Mouse (Mus musculus) midbrain, embryonic 14.5 days (tissue): ENCODE results near the gene Rnf6. TPM values are rescaled to one million over a fixed set of nuclear protein-coding genes. Genes with fewer than 3 reads are reported as not detected.

ENCODE experiments used
- ATAC-seq: fragments of 200-750 bp; cut with Nextera tagmentation; 2 replicates; pipeline ENCODE4 v1.8.0; 2017; ENCODE audit warnings: moderate number of reproducible peaks, moderate library complexity; ENCODE audit not compliant: low FRiP score, low TSS enrichment
- DNase-seq: peaks from one replicate; pipeline ENCODE4 v3.0.0-alpha.2; 2015
- H3K27ac ChIP-seq: fragments of 300-500 bp; sonication (generic); replicated peaks from 2 replicates; pipeline ENCODE4 v1.5.1; 2014; ENCODE audit warnings: mild to moderate bottlenecking, low read depth, low read length, moderate library complexity
- H3K27me3 ChIP-seq: fragments of 300-500 bp; sonication (generic); 2 replicates; pipeline ENCODE4 v1.6.1; 2014; ENCODE audit warnings: low read length, control low read depth, mixed read lengths; ENCODE audit not compliant: control insufficient read depth, insufficient read depth
- H3K36me3 ChIP-seq: fragments of 300-500 bp; sonication (generic); 2 replicates; pipeline ENCODE4 v1.6.1; 2014; ENCODE audit warnings: low read length, control low read depth; ENCODE audit not compliant: control insufficient read depth, insufficient read depth
- H3K4me1 ChIP-seq: fragments of 300-500 bp; sonication (generic); 2 replicates; pipeline ENCODE4 v1.6.1; 2014; ENCODE audit warnings: mild to moderate bottlenecking, antibody characterized with exemption, low read length, control low read depth; ENCODE audit not compliant: control insufficient read depth, insufficient read depth
- H3K4me2 ChIP-seq: fragments of 300-500 bp; sonication (generic); 2 replicates; pipeline ENCODE4 v1.6.1; 2014; ENCODE audit warnings: mild to moderate bottlenecking, low read length, moderate library complexity
- H3K4me3 ChIP-seq: fragments of 300-500 bp; sonication (generic); replicated peaks from 2 replicates; pipeline ENCODE4 v1.5.1; 2014; ENCODE audit warnings: low read depth, low read length
- H3K9ac ChIP-seq: fragments of 300-500 bp; sonication (generic); replicated peaks from 2 replicates; pipeline ENCODE4 v1.6.1; 2014; ENCODE audit warnings: mild to moderate bottlenecking, low read length, moderate library complexity
- H3K9me3 ChIP-seq: fragments of 300-500 bp; sonication (generic); 2 replicates; pipeline ENCODE4 v1.6.1; 2016; ENCODE audit warnings: low read length, control low read depth, mixed read lengths; ENCODE audit not compliant: control insufficient read depth
- WGBS: fragments of 180-500 bp; shearing (Covaris S2); extraction: QIAGEN DNeasy Blood & Tissue Kit; methylation state at CpG from one replicate; pipeline ENCODE4 v1.1.7; 2014; 5-methylcytosine and 5-hydroxymethylcytosine counted together
- polyA plus RNA-seq: library from polyadenylated mRNA; unstranded; fragments of >200 nt; fragmentation: Nextera tagmentation; extraction: Ambion mirVana; gene quantifications from 2 replicates; pipeline ENCODE4 v1.2.1, GENCODE M21; 2014

Rnf6 gene
- polyA plus RNA-seq = 18.8 and 24.4 TPM in 2 replicates

DNA sequence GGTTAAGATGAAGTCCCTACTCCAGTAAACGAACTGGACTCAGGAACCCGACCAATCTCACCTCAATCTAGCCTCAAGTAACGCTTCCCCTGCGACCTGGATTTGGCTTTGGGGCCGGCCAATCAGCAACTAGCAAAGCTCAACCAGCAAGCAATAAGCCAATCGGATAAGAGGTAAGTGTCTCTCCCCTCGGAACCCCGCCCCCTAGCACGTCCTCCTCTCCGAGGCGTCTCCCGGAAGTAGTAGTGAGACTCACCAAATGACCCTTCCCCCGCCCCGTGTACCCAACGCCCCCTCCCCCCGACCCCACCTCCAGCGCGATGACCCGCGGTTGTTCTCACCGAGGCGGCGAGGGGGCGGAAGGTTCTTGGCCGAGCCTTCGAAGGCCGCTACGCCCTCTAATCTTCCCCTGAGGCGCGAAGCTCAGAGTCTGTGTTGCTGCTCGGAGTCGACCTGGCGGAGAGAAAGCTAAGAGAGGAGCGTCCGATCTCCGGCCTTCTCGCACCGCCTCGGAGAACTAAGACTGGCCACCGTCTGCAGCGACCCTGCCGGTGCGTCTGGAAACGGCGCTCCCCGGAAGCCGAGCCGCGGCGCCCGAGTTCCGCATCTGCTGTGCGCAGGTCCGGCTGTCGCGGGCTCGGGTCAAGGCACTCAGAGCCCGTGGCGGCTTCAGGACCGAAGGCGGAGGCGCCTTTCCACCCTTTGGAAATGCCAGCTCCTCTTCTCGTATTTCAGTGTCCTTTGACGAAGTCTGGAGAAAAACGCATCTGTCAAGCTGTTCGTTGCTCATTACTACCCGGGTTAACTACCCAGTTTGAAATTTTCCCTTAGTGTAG is at the start of gene Rnf6:
TSS of gene Rnf6 (minus strand) at position 677 of the 836 bp plus-strand sequence.
- Histone ChIP-seq H3K27ac (peak within 1 kb of the TSS; percentile 91), H3K9me3 (no peaks in the 10 kb centered on the region), H3K4me3 (peak within 1 kb of the TSS; percentile 52), H3K4me1 (peaks cover 8% of the 10 kb centered on the region), H3K27me3 (no peaks in the 10 kb centered on the region), H3K9ac (peak within 1 kb of the TSS; percentile 62), H3K4me2 (peak within 1 kb of the TSS; percentile 66), H3K36me3 (peaks cover 32% of the 10 kb centered on the region)
- ATAC-seq (peak; percentile 99), DNase-seq (peak; percentile 97)
- WGBS = under 1% methylated on average over 67 of the region's 67 CpGs

GRCm38 (mm10) chr5:146270593-146270992 is 49.2 kb upstream of the Rnf6 start:
- DNase-seq = no peak
- ATAC-seq = no peak
- H3K27me3 ChIP-seq = no peaks in the 10 kb centered on the region
- no peak overlapping the region for H3K4me2 ChIP-seq
- H3K9ac ChIP-seq = no peak overlapping the region
- peaks cover 18% of the 10 kb centered on the region for H3K36me3 ChIP-seq
- 87% methylated on average over 9 of the region's 9 CpGs for WGBS
- no peak overlapping the region for H3K27ac ChIP-seq
- no peak overlapping the region for H3K4me3 ChIP-seq
- H3K4me1 ChIP-seq = no peaks in the 10 kb centered on the region
- no peaks in the 10 kb centered on the region for H3K9me3 ChIP-seq

GRCm38 (mm10) chr5:146267776-146268175 is 46.4 kb upstream of the Rnf6 start:
- ATAC-seq = no peak

DNA sequence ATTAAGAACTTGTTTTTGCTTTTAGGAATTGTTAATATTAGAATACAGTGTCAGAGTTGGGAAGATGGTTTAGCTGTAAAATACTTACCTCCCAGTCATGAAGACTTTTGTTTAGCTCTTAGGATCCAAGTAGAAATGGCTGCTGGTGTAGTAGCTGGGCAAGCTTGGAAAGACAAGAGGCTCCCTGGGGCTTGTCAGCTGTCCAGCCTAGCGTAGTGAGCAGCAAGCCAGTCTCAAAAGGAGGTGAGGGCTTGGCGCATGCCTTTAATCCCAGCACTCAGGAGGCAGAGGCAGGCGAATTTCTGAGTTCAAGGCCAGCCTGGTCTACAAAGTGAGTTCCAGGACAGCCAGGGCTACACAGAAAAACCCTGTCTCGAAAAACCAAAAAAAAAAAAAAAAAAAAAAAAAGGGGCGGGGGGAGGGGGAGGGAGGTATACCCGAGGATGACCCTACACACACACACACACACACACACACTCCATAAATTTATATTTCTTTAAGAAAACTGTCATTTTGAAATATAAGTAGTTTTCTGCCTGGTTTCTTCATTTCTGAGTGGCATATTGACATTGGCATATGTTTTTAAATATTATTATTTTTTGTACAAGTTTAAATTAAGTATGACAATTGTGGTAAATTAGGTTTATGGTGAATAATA is 44.7 kb upstream of the Rnf6 start:
- Histone ChIP-seq H3K9me3 (no peaks in the 10 kb centered on the region), H3K4me3 (no peak overlapping the region), H3K4me1 (no peaks in the 10 kb centered on the region), H3K4me2 (no peak overlapping the region), H3K27me3 (no peaks in the 10 kb centered on the region), H3K27ac (no peak overlapping the region), H3K9ac (no peak overlapping the region), H3K36me3 (peaks cover 6% of the 10 kb centered on the region; the same call in 1 of the 2 replicates)
- ATAC-seq (no peak), DNase-seq (no peak)
- 79% methylated on average over 6 of the region's 6 CpGs for WGBS

More at GRCm38 (mm10) chr5:146267776-146268175, 46.4 kb upstream of the Rnf6 start:
- Histone ChIP-seq H3K36me3 (peaks cover 11% of the 10 kb centered on the region), H3K4me1 (no peaks in the 10 kb centered on the region), H3K4me2 (no peak overlapping the region), H3K9ac (no peak overlapping the region), H3K9me3 (no peaks in the 10 kb centered on the region), H3K4me3 (no peak overlapping the region), H3K27me3 (no peaks in the 10 kb centered on the region), H3K27ac (no peak overlapping the region)
- 92% methylated on average over 7 of the region's 7 CpGs for WGBS
- DNase-seq = no peak

GRCm38 (mm10) chr5:146260003-146260402 is 38.6 kb upstream of the Rnf6 start:
- WGBS = 47% methylated on average over 9 of the region's 9 CpGs
- H3K27ac ChIP-seq = no peak overlapping the region
- H3K4me1 ChIP-seq = no peaks in the 10 kb centered on the region
- ATAC-seq (no peak), DNase-seq (no peak)
- H3K27me3 ChIP-seq = no peaks in the 10 kb centered on the region
- peaks cover 2% of the 10 kb centered on the region; the same call in 1 of the 2 replicates for H3K36me3 ChIP-seq
- H3K4me2 ChIP-seq = no peak overlapping the region
- no peak overlapping the region for H3K4me3 ChIP-seq
- H3K9me3 ChIP-seq = no peaks in the 10 kb centered on the region
- H3K9ac ChIP-seq = no peak overlapping the region

- no peak overlapping the region for H3K27ac ChIP-seq
- H3K27me3 ChIP-seq = no peaks in the 10 kb centered on the region
- H3K4me2 ChIP-seq = no peak overlapping the region
- ATAC-seq (no peak), DNase-seq (no peak)
- no peak overlapping the region for H3K9ac ChIP-seq
- H3K4me3 ChIP-seq = no peak overlapping the region
- no peaks in the 10 kb centered on the region for H3K9me3 ChIP-seq
- 88% methylated on average over 5 of the region's 5 CpGs for WGBS
- H3K4me1 ChIP-seq = no peaks in the 10 kb centered on the region
- no peaks in the 10 kb centered on the region for H3K36me3 ChIP-seq
These were observed 32.3 kb upstream of the Rnf6 start for GRCm38 (mm10) chr5:146253644-146254043.

- Histone ChIP-seq H3K4me1 (no peaks in the 10 kb centered on the region), H3K27me3 (no peaks in the 10 kb centered on the region), H3K4me3 (no peak overlapping the region), H3K27ac (no peak overlapping the region), H3K9ac (no peak overlapping the region), H3K36me3 (no peaks in the 10 kb centered on the region), H3K4me2 (no peak overlapping the region), H3K9me3 (no peaks in the 10 kb centered on the region)
- DNase-seq (no peak), ATAC-seq (no peak)
- WGBS = 93% methylated on average over 5 of the region's 5 CpGs
These were observed 30.5 kb upstream of the Rnf6 start for GRCm38 (mm10) chr5:146251663-146252429.

DNA sequence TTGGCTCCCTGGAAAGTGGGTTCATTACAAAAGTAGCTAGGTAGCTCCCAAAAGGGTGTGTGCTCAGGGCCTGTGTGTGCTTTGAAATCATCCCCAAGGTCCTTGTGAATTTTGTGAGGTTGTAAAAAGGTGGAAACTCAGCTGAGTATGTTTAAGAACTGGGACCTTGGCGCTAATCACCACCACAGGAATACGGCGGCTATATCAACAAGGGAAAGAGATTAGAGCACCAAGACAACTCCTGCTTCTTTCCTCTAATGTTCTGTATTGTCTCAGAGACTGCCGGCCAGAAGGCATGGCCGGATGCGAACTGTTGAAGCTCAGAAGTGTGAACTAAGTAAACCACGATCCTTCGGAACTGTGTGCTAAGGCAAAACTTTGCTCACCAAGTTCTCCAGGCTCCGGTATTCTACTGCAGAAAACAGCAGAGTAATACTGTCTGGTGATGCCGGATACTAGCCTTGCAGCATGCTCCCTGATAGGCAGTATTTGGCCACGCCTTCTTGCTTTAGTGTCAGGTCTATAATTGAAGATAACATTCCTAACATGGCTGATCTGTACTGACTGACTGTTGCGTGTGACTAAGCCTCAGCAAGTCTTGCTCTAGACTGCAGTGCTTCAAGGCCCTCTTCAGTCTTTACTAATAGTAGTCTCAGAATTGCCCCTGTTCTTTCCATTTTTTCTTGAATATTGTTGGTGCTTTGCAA is 29.2 kb upstream of the Rnf6 start:
- no peak for DNase-seq
- Histone ChIP-seq H3K27ac (no peak overlapping the region), H3K4me1 (no peaks in the 10 kb centered on the region), H3K27me3 (no peaks in the 10 kb centered on the region), H3K36me3 (no peaks in the 10 kb centered on the region), H3K4me3 (no peak overlapping the region), H3K4me2 (no peak overlapping the region), H3K9ac (no peak overlapping the region), H3K9me3 (no peaks in the 10 kb centered on the region)
- ATAC-seq = no peak
- 95% methylated on average over 12 of the region's 12 CpGs for WGBS
